Mouse (Mus musculus) retina, embryonic 14.5 days (tissue): ENCODE results near the gene Pus7l.

Experiments used
- DNase-seq: peaks from one replicate; pipeline ENCODE4 v3.0.0-alpha.2; 2015; ENCODE audit warnings: low spot score

The Pus7l gene

DNA sequence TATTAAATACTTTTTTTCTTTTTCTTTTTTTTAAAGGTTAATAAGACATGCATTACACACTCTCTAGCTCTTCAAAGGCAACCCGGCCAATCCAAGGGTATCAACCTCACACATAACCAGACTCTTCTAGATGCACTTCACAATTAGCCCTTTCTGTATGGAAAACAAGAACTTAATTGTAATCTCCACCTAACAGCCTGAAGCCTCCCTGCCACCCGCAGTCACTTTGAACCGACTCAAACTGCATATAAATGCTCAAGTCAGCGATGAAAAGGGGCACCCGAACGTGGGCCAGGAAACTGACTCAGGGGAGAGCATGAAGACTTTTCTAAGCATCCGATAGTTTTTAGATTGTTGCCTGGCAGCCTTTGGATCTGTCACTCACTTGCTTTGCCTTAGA lies 66.1 kb downstream of the Pus7l start:
- no peak for DNase-seq

- DNase-seq = no peak
These were observed 67.4 kb downstream of the Pus7l start for GRCm38 (mm10) chr15:94475975-94476374.
